Comparison of ENCODE assay signal across 10 mouse cellular contexts in genomic region chr10:122038554-122038953, GRCm38 (mm10). TPM values are rescaled to one million over a fixed set of nuclear protein-coding genes. Genes with fewer than 3 reads are reported as not detected.
A peak's percentile ranks its signal among the peaks of the same experiment; 100 is the strongest.
DNase-seq lines count a peak whose midpoint lies in the region; ATAC-seq and TF ChIP-seq lines count a peak whose summit lies in the region.
"Had no signal": no experiment of that assay in that cellular context is flagged by ENCODE, and none has a peak within 500 bp of the region (broad histone marks: within the 10 kb centered on the region; RNA-seq: fewer than 3 reads in every experiment).

No protein-coding gene starts in this region.

- H3K4me2 ChIP-seq in heart, postnatal 0 days (ENCODE audit: low read depth, low read length) = no peak overlapping the region
- no peak overlapping the region for H3K4me2 ChIP-seq in hindbrain, postnatal 0 days (ENCODE audit: low read depth, low read length)
- H3K4me2 ChIP-seq: lung, embryonic 14.5 days had no signal

- H3K4me3 ChIP-seq in heart, postnatal 0 days (ENCODE audit: low read depth, low read length) = no peak overlapping the region
- peak overlapping the region; percentile 32 to 45; a peak in 3 of 4 replicates for H3K4me3 ChIP-seq in MEL (ENCODE audit: control insufficient read depth in 1 of 2, insufficient read depth in 1 of 2, low read depth in 2 of 2, low read length in 2 of 2)
- H3K4me3 ChIP-seq in hindbrain, postnatal 0 days (ENCODE audit: low read length) = no peak overlapping the region

- no peak for TF ChIP-seq POLR2A in MEL (IDR thresholded peaks at IDR 0.05; ENCODE audit: control insufficient read depth in 1 of 2, insufficient read depth in 1 of 2, low read depth in 1 of 2, low read length in 2 of 2, poor library complexity in 1 of 2)

- no peak overlapping the region for H3K9ac ChIP-seq in heart, postnatal 0 days (replicated peaks; ENCODE audit: low read depth, low read length)
- H3K9ac ChIP-seq in MEL (ENCODE audit: control insufficient read depth, low read depth, low read length, poor library complexity, severe bottlenecking) = peak overlapping the region; percentile 44
- no peak overlapping the region for H3K9ac ChIP-seq in hindbrain, postnatal 0 days (replicated peaks; ENCODE audit: low read length)
- H3K9ac ChIP-seq: lung, embryonic 14.5 days had no signal

- 0 out of 2 replicates have a peak, but pooled peaks cover 5% of the 10 kb centered on the region for H3K4me1 ChIP-seq in heart, postnatal 0 days (ENCODE audit: control insufficient read depth, insufficient read depth)
- peaks cover 0 to 1% of the 10 kb centered on the region in 2 experiments; a peak in 1 of 4 replicates for H3K4me1 ChIP-seq in MEL (ENCODE audit: control insufficient read depth in 1 of 2, insufficient read depth in 2 of 2, low read length in 2 of 2)
- no peaks in the 10 kb centered on the region for H3K4me1 ChIP-seq in hindbrain, postnatal 0 days (ENCODE audit: insufficient read depth, low read length)

- no peak for TF ChIP-seq CTCF in heart, postnatal 0 days (IDR thresholded peaks at IDR 0.05; ENCODE audit: low read depth)
- TF ChIP-seq CTCF in MEL (IDR thresholded peaks at IDR 0.05 in 2 of 3, conservative IDR thresholded peaks at IDR 0.05 in 1 of 3; ENCODE audit: control insufficient read depth in 1 of 3, insufficient read depth in 1 of 3, low read depth in 2 of 3, low read length in 3 of 3, poor library complexity in 1 of 3, severe bottlenecking in 1 of 3) = no peak
- no peak for TF ChIP-seq CTCF in hindbrain, postnatal 0 days (IDR thresholded peaks at IDR 0.05; ENCODE audit: low read depth)

- no peaks in the 10 kb centered on the region for H3K79me2 ChIP-seq in MEL (ENCODE audit: control insufficient read depth, insufficient read depth, low read length, poor library complexity)

- no peaks in the 10 kb centered on the region for H3K36me3 ChIP-seq in heart, postnatal 0 days (replicated peaks; ENCODE audit: control insufficient read depth, insufficient read depth, low read length)
- peaks cover 0 to 5% of the 10 kb centered on the region in 2 experiments; a peak in 2 of 4 replicates for H3K36me3 ChIP-seq in MEL (ENCODE audit: control insufficient read depth in 1 of 2, insufficient read depth in 2 of 2, low read length in 2 of 2)
- no peaks in the 10 kb centered on the region for H3K36me3 ChIP-seq in hindbrain, postnatal 0 days (ENCODE audit: insufficient read depth, low read length)

- ATAC-seq in heart, postnatal 0 days (ENCODE audit: insufficient read depth, low read depth) = peak; percentile 66; the same call in 1 of the 2 replicates
- ATAC-seq in hindbrain, postnatal 0 days = peak; percentile 77; the same call in 1 of the 2 replicates
- ATAC-seq in megakaryocyte progenitor cell, adult 5-6 weeks (replicated peaks; ENCODE audit: poor library complexity) = peak; percentile 78

- H3K9me3 ChIP-seq in heart, postnatal 0 days (replicated peaks; ENCODE audit: control insufficient read depth, low read length) = 0 out of 2 replicates have a peak, but pooled peaks cover 6% of the 10 kb centered on the region
- no peaks in the 10 kb centered on the region for H3K9me3 ChIP-seq in MEL (replicated peaks; ENCODE audit: insufficient read depth, low read length)
- H3K9me3 ChIP-seq in hindbrain, postnatal 0 days (ENCODE audit: low read length) = no peaks in the 10 kb centered on the region

- H3K27ac ChIP-seq in heart, postnatal 0 days (ENCODE audit: low read depth) = no peak overlapping the region
- H3K27ac ChIP-seq in MEL (ENCODE audit: control insufficient read depth, low read depth, low read length) = peak overlapping the region; percentile 41; the same call in 1 of the 2 replicates
- no peak overlapping the region for H3K27ac ChIP-seq in hindbrain, postnatal 0 days

- no peak for TF ChIP-seq EP300 in heart, postnatal 0 days (IDR thresholded peaks at IDR 0.05; ENCODE audit: low read depth)
- no peak for TF ChIP-seq EP300 in MEL (IDR thresholded peaks at IDR 0.05; ENCODE audit: low read depth in 1 of 2, low read length in 2 of 2)

- TF ChIP-seq RAD21 in MEL (IDR thresholded peaks at IDR 0.05; ENCODE audit: low read depth, low read length) = no peak

- WGBS in heart, postnatal 0 days = 60% methylated on average over 3 of the region's 3 CpGs
- WGBS in hindbrain, postnatal 0 days = 52% methylated on average over 3 of the region's 3 CpGs

- 0 out of 2 replicates have a peak, but pooled peaks cover 3% of the 10 kb centered on the region for H3K27me3 ChIP-seq in heart, postnatal 0 days (ENCODE audit: control insufficient read depth, insufficient read depth, low read length)
- H3K27me3 ChIP-seq in MEL (ENCODE audit: control insufficient read depth in 1 of 2, insufficient read depth in 2 of 2, low read length in 2 of 2) = no peaks in the 10 kb centered on the region
- H3K27me3 ChIP-seq in hindbrain, postnatal 0 days (ENCODE audit: insufficient read depth, low read length) = no peaks in the 10 kb centered on the region

- no peak for DNase-seq in heart, postnatal 0 days (ENCODE audit: low spot score)
- DNase-seq in heart, adult 8-10 months (ENCODE audit: low spot score) = no peak
- DNase-seq in MEL (ENCODE audit: low read depth, low spot score) = peak; percentile 82
- DNase-seq in hindbrain, postnatal 0 days (ENCODE audit: low spot score) = peak; percentile 46
- DNase-seq in cerebellum, adult 18-20 months = no peak
- no peak for DNase-seq in right cerebral cortex, postnatal 14 days
- DNase-seq in layer of hippocampus, adult 9-10 months (ENCODE audit: low spot score) = no peak
- DNase-seq: lung, embryonic 14.5 days; right cerebral cortex, postnatal 4 days had no signal

TF ChIP-seq in MEL, 35 proteins besides CTCF, POLR2A, EP300 and RAD21:
- TF ChIP-seq MEF2A (IDR thresholded peaks at IDR 0.05; ENCODE audit: extremely low read depth, insufficient replicate concordance, low read depth, low read length, poor library complexity, severe bottlenecking) (no peak), HCFC1 (IDR thresholded peaks at IDR 0.05; ENCODE audit: low read depth, low read length) (peak; percentile 97), MAX (IDR thresholded peaks at IDR 0.05; ENCODE audit: low read length) (peak; percentile 78), SIN3A (IDR thresholded peaks at IDR 0.05; ENCODE audit: low read length) (peak; percentile 78), USF1 (IDR thresholded peaks at IDR 0.05; ENCODE audit: low read depth, low read length) (peak; percentile 98), KAT2A (conservative IDR thresholded peaks at IDR 0.05; ENCODE audit: low read depth, low read length) (peak; percentile 72; the same call in 1 of the 2 replicates), USF2 (IDR thresholded peaks at IDR 0.05; ENCODE audit: borderline replicate concordance in 1 of 2, insufficient read depth in 1 of 2, low read depth in 1 of 2, low read length in 2 of 2) (peak; percentile 75 to 90), NRF1 (IDR thresholded peaks at IDR 0.05; ENCODE audit: insufficient read depth, low read depth, low read length, poor library complexity, severe bottlenecking) (no peak)

RNA-seq across cellular contexts. Expression of gene Srgap1, which starts 8.6 kb away (rescaled TPM):
- 3.4 and 4.0 TPM in 2 replicates for total RNA-seq in heart, postnatal 0 days (2014; rRNA removed; ENCODE audit: low replicate concordance)
- 4.9 and 5.0 TPM in 2 replicates for polyA plus RNA-seq in heart, postnatal 0 days (2015; fragmentation: Nextera tagmentation; extraction: Ambion mirVana)
- total RNA-seq in heart, adult 8-10 months (2022) = 1 to 10 TPM; 1.1 to 1.8 (median 1.5) TPM
- total RNA-seq in MEL (2012; rRNA removed) = not detected in 2 replicates
- not detected for polyA plus RNA-seq in MEL (2012; ENCODE audit: insufficient read depth in 1 of 2, insufficient read length in 2 of 2, low read depth in 1 of 2, low replicate concordance in 2 of 2, missing spikeins in 1 of 2)
- total RNA-seq in hindbrain, postnatal 0 days (2014; rRNA removed) = 18.8 and 27.9 TPM in 2 replicates
- 24.4 TPM in 2 replicates for polyA plus RNA-seq in hindbrain, postnatal 0 days (2015; fragmentation: Nextera tagmentation; extraction: Ambion mirVana)
- total RNA-seq in megakaryocyte progenitor cell, adult 5-6 weeks (2015) = 0.07 and 0.90 TPM in 2 replicates
- 0.07 TPM in 1 of 2 replicates, not detected in the other for total RNA-seq in megakaryocyte progenitor cell, adult 5-6 weeks (2017)

RNA-seq across cellular contexts. Expression of gene Rxylt1, which starts 58.6 kb away (rescaled TPM):
- 13.2 and 30.0 TPM in 2 replicates for total RNA-seq in heart, postnatal 0 days (2014; rRNA removed; ENCODE audit: low replicate concordance)
- polyA plus RNA-seq in heart, postnatal 0 days (2015; fragmentation: Nextera tagmentation; extraction: Ambion mirVana) = 48.7 and 48.9 TPM in 2 replicates
- total RNA-seq in heart, adult 8-10 months (2022) = 10 to 100 TPM; 34.2 to 43.1 (median 38.1) TPM
- 24.3 and 30.6 TPM in 2 replicates for total RNA-seq in MEL (2012; rRNA removed)
- 10 to 100 TPM in 1 of 2 experiments, not detected in 1; 26.1 TPM for polyA plus RNA-seq in MEL (2012; ENCODE audit: insufficient read depth in 1 of 2, insufficient read length in 2 of 2, low read depth in 1 of 2, low replicate concordance in 2 of 2, missing spikeins in 1 of 2)
- 13.9 and 17.0 TPM in 2 replicates for total RNA-seq in hindbrain, postnatal 0 days (2014; rRNA removed)
- 57.6 and 59.8 TPM in 2 replicates for polyA plus RNA-seq in hindbrain, postnatal 0 days (2015; fragmentation: Nextera tagmentation; extraction: Ambion mirVana)
- 37.4 and 37.7 TPM in 2 replicates for total RNA-seq in megakaryocyte progenitor cell, adult 5-6 weeks (2015)
- 35.3 and 56.9 TPM in 2 replicates for total RNA-seq in megakaryocyte progenitor cell, adult 5-6 weeks (2017)

Comparison
In these comparisons a context has a peak if more than half of its experiments do, and no peak if none do; other contexts are left out.
1. DNase-seq: peak in MEL (single experiment) and hindbrain, postnatal 0 days (single experiment); none in heart, postnatal 0 days (single experiment), heart, adult 8-10 months (single experiment), cerebellum, adult 18-20 months (0 of 2), right cerebral cortex, postnatal 14 days (single experiment) and layer of hippocampus, adult 9-10 months (single experiment).
2. H3K4me3 ChIP-seq: peak in MEL (2 of 2); none in heart, postnatal 0 days (single experiment) and hindbrain, postnatal 0 days (single experiment).
3. Peak in every context shown above with its lines, with median percentiles within 50 percentile points of each other: ATAC-seq.